Mouse (Mus musculus): Measurements from ENCODE around the gene Smarcd3. TPM values are rescaled to one million over a fixed set of nuclear protein-coding genes. Genes with fewer than 3 reads are reported as not detected.
A peak's percentile ranks its signal among the peaks of the same experiment; 100 is the strongest.

Smarcd3 gene
- polyA plus RNA-seq, 1 experiment from 2014 or later: 41.1 TPM

GRCm38 (mm10) chr5:24601911-24602750, 22.1 kb downstream of the Smarcd3 start:
- peak; percentile 21; the same call in 1 of the 2 replicates for ATAC-seq (ENCODE audit: low FRiP score, low TSS enrichment)
- under 1% methylated on average over 73 of the region's 73 CpGs for WGBS
- Histone ChIP-seq H3K4me2 (replicated peaks; ENCODE audit: low read depth, low read length) (peak overlapping the region; percentile 86), H3K9ac (ENCODE audit: low read depth, low read length) (peak overlapping the region; percentile 90), H3K27ac (ENCODE audit: low read depth, low read length) (peak overlapping the region; percentile 99), H3K9me3 (ENCODE audit: control insufficient read depth, low read length) (no peaks in the 10 kb centered on the region), H3K4me1 (ENCODE audit: control insufficient read depth, insufficient read depth, low read length) (peaks cover 56% of the 10 kb centered on the region), H3K27me3 (ENCODE audit: control insufficient read depth, insufficient read depth, low read length) (no peaks in the 10 kb centered on the region), H3K4me3 (ENCODE audit: low read length) (peak overlapping the region; percentile 73), H3K36me3 (ENCODE audit: control insufficient read depth, insufficient read depth, low read length) (no peaks in the 10 kb centered on the region)

DNA sequence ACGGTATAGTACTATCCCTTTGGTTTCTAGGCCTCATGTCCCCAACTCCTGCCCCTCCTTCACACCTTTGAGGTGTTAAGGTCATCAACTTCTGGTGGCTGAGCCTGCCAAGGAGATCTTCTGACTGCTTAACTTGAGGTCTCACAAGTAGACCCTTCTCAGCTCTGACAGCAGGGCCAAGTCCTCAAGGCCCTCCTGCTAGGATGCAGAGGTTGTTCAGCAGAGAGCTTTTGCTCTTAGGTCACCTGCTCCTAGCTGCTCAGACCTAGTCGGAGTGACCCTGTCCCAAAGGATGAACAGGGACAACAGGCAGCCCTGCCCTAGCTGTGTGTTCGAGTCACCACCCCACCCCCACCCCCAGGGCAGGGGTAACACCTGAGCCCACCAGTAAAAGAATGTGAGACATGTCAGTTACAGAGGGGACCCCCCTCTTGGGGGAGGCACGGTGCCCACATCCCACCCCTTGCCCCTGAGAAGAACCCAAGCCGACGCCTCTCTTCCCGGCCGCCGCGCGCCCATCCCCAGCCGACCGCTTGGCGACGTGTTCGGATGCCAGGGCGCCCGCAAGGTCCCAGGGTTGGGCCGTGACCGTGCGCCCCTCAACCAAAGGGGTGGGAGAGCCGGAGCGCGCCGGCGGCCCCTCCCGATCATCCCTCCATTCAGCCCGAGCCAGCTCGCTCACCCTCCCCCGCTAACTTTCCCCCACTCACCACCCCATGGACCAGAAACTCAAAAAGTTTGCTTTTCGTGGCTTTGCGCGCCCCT, 23.0 kb downstream of the Smarcd3 start:
- ATAC-seq (ENCODE audit: low FRiP score, low TSS enrichment): no peak
- H3K36me3 ChIP-seq (ENCODE audit: control insufficient read depth, insufficient read depth, low read length): no peaks in the 10 kb centered on the region
- H3K9ac ChIP-seq (ENCODE audit: low read depth, low read length): peak overlapping the region; percentile 90
- peak overlapping the region; percentile 99 for H3K27ac ChIP-seq (ENCODE audit: low read depth, low read length)
- WGBS: under 1% methylated on average over 32 of the region's 33 CpGs
- peak overlapping the region; percentile 73 for H3K4me3 ChIP-seq (ENCODE audit: low read length)
- H3K9me3 ChIP-seq (ENCODE audit: control insufficient read depth, low read length): no peaks in the 10 kb centered on the region
- peak overlapping the region; percentile 86 for H3K4me2 ChIP-seq (replicated peaks; ENCODE audit: low read depth, low read length)
- H3K27me3 ChIP-seq (ENCODE audit: control insufficient read depth, insufficient read depth, low read length): no peaks in the 10 kb centered on the region
- H3K4me1 ChIP-seq (ENCODE audit: control insufficient read depth, insufficient read depth, low read length): peaks cover 55% of the 10 kb centered on the region

DNA sequence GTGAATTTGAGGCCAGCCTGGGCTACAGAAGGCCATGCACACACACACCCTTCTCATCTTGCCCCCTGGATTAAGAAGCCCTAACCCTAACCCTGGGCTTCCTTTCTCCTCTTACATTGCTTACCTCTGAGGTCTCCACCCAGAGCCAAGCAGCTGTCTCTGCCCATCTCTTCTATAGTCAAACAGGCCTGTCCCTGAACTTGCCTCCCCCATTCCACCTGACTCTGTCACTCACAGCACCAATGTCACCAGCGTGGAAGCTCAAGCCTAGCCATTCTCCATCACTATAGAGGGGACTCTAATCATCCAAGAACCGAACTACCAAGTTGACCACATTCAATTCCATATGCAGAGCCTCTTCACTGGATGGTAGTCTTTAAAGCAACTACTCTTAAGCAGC, 24.0 kb downstream of the Smarcd3 start:
- WGBS: 64% methylated on average over 2 of the region's 2 CpGs
- Histone ChIP-seq H3K27ac (ENCODE audit: low read depth, low read length) (no peak overlapping the region), H3K27me3 (ENCODE audit: control insufficient read depth, insufficient read depth, low read length) (no peaks in the 10 kb centered on the region), H3K4me1 (ENCODE audit: control insufficient read depth, insufficient read depth, low read length) (peaks cover 45% of the 10 kb centered on the region), H3K9ac (ENCODE audit: low read depth, low read length) (no peak overlapping the region), H3K4me3 (ENCODE audit: low read length) (no peak overlapping the region), H3K9me3 (ENCODE audit: control insufficient read depth, low read length) (no peaks in the 10 kb centered on the region), H3K4me2 (replicated peaks; ENCODE audit: low read depth, low read length) (peak overlapping the region; percentile 86; the same call in 1 of the 2 replicates), H3K36me3 (ENCODE audit: control insufficient read depth, insufficient read depth, low read length) (peaks cover 7% of the 10 kb centered on the region)
- ATAC-seq (ENCODE audit: low FRiP score, low TSS enrichment): no peak

DNA sequence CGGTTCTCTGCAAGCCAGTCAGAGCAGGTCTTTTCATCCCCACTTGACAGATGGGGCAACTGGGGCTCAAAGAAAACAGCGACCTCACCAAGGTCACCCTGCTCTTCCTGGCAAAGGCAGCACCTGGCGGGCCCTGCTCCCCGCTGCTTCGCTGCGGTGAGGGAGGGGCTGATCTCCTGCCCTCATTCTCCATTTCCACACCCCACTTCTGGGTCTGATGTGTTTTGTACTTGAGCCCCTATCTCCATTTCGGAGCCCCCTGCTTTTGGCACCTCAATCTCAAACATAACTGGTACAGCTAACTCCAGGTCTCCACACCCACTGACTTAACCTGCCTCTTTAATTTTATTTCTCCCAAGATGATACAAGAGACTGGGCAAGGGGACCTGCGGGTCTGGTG, 25.1 kb downstream of the Smarcd3 start:
- H3K27ac ChIP-seq (ENCODE audit: low read depth, low read length): no peak overlapping the region
- H3K9me3 ChIP-seq (ENCODE audit: control insufficient read depth, low read length): no peaks in the 10 kb centered on the region
- H3K36me3 ChIP-seq (ENCODE audit: control insufficient read depth, insufficient read depth, low read length): peaks cover 17% of the 10 kb centered on the region
- H3K9ac ChIP-seq (ENCODE audit: low read depth, low read length): peak overlapping the region; percentile 59; the same call in 1 of the 2 replicates
- peak overlapping the region; percentile 49 for H3K4me3 ChIP-seq (ENCODE audit: low read length)
- peaks cover 42% of the 10 kb centered on the region for H3K4me1 ChIP-seq (ENCODE audit: control insufficient read depth, insufficient read depth, low read length)
- 20% methylated on average over 8 of the region's 8 CpGs for WGBS
- peak overlapping the region; percentile 96 for H3K4me2 ChIP-seq (replicated peaks; ENCODE audit: low read depth, low read length)
- H3K27me3 ChIP-seq (ENCODE audit: control insufficient read depth, insufficient read depth, low read length): no peaks in the 10 kb centered on the region
- ATAC-seq (ENCODE audit: low FRiP score, low TSS enrichment): no peak

DNA sequence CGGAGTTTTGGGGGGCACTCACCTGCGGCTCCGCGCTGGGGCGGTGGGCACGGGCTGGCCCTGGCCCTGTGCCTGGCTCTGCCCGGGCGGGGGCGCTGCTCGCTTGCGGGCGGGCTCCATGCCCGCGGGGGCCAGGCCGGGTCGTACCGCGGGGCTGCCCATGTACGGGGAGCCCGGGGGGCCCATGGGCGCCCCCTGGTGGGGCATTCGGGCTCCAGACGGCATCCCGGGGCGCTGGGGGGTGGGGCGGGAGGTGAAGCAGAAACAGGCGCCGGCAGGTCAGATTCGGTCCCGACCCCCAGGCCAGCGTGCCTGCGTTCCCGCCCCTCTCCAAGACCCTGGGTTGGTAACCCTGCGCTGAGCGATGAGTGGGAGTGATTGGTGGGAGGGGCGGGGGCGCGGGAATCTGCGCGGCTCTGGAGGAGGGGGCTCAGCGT, 25.6 kb downstream of the Smarcd3 start:
- WGBS: under 1% methylated on average over 40 of the region's 41 CpGs
- no peak overlapping the region for H3K27ac ChIP-seq (ENCODE audit: low read depth, low read length)

GRCm38 (mm10) chr5:24597901-24598569, 26.2 kb downstream of the Smarcd3 start:
- ATAC-seq (ENCODE audit: low FRiP score, low TSS enrichment): no peak
- Histone ChIP-seq H3K9me3 (ENCODE audit: control insufficient read depth, low read length) (no peaks in the 10 kb centered on the region), H3K9ac (ENCODE audit: low read depth, low read length) (peak overlapping the region; percentile 59; the same call in 1 of the 2 replicates), H3K4me3 (ENCODE audit: low read length) (peak overlapping the region; percentile 49), H3K4me1 (ENCODE audit: control insufficient read depth, insufficient read depth, low read length) (peaks cover 31% of the 10 kb centered on the region), H3K27me3 (ENCODE audit: control insufficient read depth, insufficient read depth, low read length) (no peaks in the 10 kb centered on the region), H3K4me2 (replicated peaks; ENCODE audit: low read depth, low read length) (peak overlapping the region; percentile 96), H3K27ac (ENCODE audit: low read depth, low read length) (no peak overlapping the region), H3K36me3 (ENCODE audit: control insufficient read depth, insufficient read depth, low read length) (peaks cover 26% of the 10 kb centered on the region)
- WGBS: 26% methylated on average over 14 of the region's 15 CpGs

More for the DNA sequence above, 25.6 kb downstream of the Smarcd3 start:
- H3K27me3 ChIP-seq (ENCODE audit: control insufficient read depth, insufficient read depth, low read length): no peaks in the 10 kb centered on the region
- H3K9me3 ChIP-seq (ENCODE audit: control insufficient read depth, low read length): no peaks in the 10 kb centered on the region
- peak overlapping the region; percentile 49 for H3K4me3 ChIP-seq (ENCODE audit: low read length)
- H3K36me3 ChIP-seq (ENCODE audit: control insufficient read depth, insufficient read depth, low read length): peaks cover 20% of the 10 kb centered on the region
- H3K9ac ChIP-seq (ENCODE audit: low read depth, low read length): peak overlapping the region; percentile 59; the same call in 1 of the 2 replicates
- H3K4me1 ChIP-seq (ENCODE audit: control insufficient read depth, insufficient read depth, low read length): peaks cover 37% of the 10 kb centered on the region
- ATAC-seq (ENCODE audit: low FRiP score, low TSS enrichment): peak; percentile 32
- H3K4me2 ChIP-seq (replicated peaks; ENCODE audit: low read depth, low read length): peak overlapping the region; percentile 96

DNA sequence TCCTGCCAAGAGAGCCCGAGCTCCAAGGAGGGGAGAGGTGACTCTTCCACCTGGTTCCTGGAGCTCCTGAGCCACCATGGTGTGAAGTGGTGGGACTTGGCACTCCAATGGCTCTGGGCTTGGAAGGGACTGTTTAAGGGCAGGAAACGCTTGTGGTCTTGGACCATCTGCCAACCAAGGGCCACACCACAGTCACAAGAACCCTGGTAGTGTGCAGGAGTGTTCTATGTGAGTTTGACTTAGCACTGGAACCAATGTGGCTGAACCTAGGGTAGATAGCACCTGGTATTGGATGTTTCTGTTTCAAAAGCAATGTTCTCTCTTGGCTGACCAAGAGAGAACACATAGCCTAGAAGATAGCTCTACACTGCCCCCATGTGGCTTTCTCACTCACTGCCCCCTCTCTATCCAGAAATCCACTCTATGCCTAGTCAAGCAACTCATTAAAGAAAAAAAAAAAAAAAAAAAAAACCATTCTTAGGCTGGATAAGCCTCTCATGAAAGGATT, 26.9 kb downstream of the Smarcd3 start:
- Histone ChIP-seq H3K4me1 (ENCODE audit: control insufficient read depth, insufficient read depth, low read length) (peaks cover 30% of the 10 kb centered on the region), H3K9ac (ENCODE audit: low read depth, low read length) (no peak overlapping the region), H3K27ac (ENCODE audit: low read depth, low read length) (no peak overlapping the region), H3K4me3 (ENCODE audit: low read length) (no peak overlapping the region), H3K9me3 (ENCODE audit: control insufficient read depth, low read length) (no peaks in the 10 kb centered on the region), H3K4me2 (replicated peaks; ENCODE audit: low read depth, low read length) (no peak overlapping the region), H3K36me3 (ENCODE audit: control insufficient read depth, insufficient read depth, low read length) (peaks cover 33% of the 10 kb centered on the region), H3K27me3 (ENCODE audit: control insufficient read depth, insufficient read depth, low read length) (no peaks in the 10 kb centered on the region)
- 58% methylated on average over 2 of the region's 2 CpGs for WGBS
- 0 out of 2 replicates have a peak, but pooled peaks have one; percentile 10 for ATAC-seq (ENCODE audit: low FRiP score, low TSS enrichment)

GRCm38 (mm10) chr5:24596519-24597171, 27.6 kb downstream of the Smarcd3 start:
- H3K4me3 ChIP-seq (ENCODE audit: low read length): no peak overlapping the region
- H3K36me3 ChIP-seq (ENCODE audit: control insufficient read depth, insufficient read depth, low read length): peaks cover 39% of the 10 kb centered on the region
- ATAC-seq (ENCODE audit: low FRiP score, low TSS enrichment): no peak
- no peaks in the 10 kb centered on the region for H3K9me3 ChIP-seq (ENCODE audit: control insufficient read depth, low read length)
- H3K27ac ChIP-seq (ENCODE audit: low read depth, low read length): no peak overlapping the region
- WGBS: 19% methylated on average over 11 of the region's 11 CpGs
- H3K9ac ChIP-seq (ENCODE audit: low read depth, low read length): no peak overlapping the region
- no peaks in the 10 kb centered on the region for H3K27me3 ChIP-seq (ENCODE audit: control insufficient read depth, insufficient read depth, low read length)
- peaks cover 37% of the 10 kb centered on the region for H3K4me1 ChIP-seq (ENCODE audit: control insufficient read depth, insufficient read depth, low read length)
- no peak overlapping the region for H3K4me2 ChIP-seq (replicated peaks; ENCODE audit: low read depth, low read length)

Data from kidney, embryonic 14.5 days (tissue).